Mouse (Mus musculus) bone marrow macrophage, adult 2 months (primary cell): ENCODE results near the gene Mcm5. TPM values are rescaled to one million over a fixed set of nuclear protein-coding genes. Genes with fewer than 3 reads are reported as not detected.

Source experiments
- H3K27ac ChIP-seq: 2 replicates; pipeline ENCODE4 v1.5.1; 2012; ENCODE audit warnings: low read depth, low read length; ENCODE audit not compliant: insufficient read depth
- H3K4me1 ChIP-seq: 2 replicates; pipeline ENCODE4 v1.6.1; 2012; ENCODE audit warnings: low read length; ENCODE audit not compliant: control insufficient read depth, insufficient read depth
- H3K4me3 ChIP-seq: 2 replicates; pipeline ENCODE4 v1.5.1; 2012; ENCODE audit warnings: mild to moderate bottlenecking, low read length, moderate library complexity; ENCODE audit not compliant: insufficient read depth
- CTCF ChIP-seq: IDR thresholded peaks from 2 replicates; pipeline ENCODE4 v1.5.1; 2012; ENCODE audit warnings: low read depth, mild to moderate bottlenecking, low read length, moderate library complexity
- POLR2A ChIP-seq: IDR thresholded peaks from 2 replicates; pipeline ENCODE4 v1.6.1; 2012; ENCODE audit warnings: mild to moderate bottlenecking, low read depth, low read length, borderline replicate concordance
- polyA plus RNA-seq: library from polyadenylated mRNA; stranded (reverse); fragments of >200 nt; gene quantifications from 2 replicates; pipeline ENCODE4 v1.2.4, GENCODE M21; 2012; ENCODE audit not compliant: missing spikeins, insufficient read depth, insufficient read length

Mcm5 gene
- polyA plus RNA-seq, 1 experiment, result 28.1 TPM

DNA sequence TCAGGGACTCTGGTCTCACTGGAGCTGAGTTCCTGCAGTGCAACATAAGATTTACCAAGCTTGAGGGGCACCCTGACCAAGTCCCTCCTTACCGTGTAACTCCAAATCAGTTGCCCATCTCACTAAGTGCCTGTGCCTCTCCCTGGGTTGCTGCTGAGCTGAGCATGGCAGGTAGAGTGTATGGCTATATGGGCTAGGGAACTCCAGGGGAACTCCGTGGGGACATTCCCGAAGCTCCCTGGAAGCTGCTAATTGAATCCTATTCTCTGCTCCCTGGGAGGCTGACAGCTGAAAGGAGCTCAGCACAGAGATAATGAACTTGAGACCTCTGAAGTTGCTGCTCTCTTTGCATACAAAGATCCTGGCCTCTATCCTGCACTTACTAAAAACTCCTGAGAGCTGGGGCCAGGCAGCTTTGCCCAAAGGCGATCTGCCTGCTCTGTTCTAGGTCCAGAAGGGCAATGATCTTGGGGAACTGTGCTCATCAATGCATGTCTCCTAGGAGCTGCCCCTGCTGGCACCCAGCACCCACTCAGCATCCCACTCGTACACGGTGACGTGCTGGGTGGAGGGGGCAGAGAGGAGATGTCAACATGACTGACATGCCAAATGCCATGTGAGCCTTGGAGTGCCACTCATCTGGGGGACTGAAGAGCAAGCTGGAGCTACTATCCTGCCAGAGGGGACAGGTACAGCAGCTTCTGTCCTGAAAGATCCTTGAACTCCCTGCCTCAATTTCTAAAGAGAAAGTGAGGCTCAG, 48.3 kb downstream of the Mcm5 start:
- TF ChIP-seq CTCF (no peak), POLR2A (no peak)
- Histone ChIP-seq H3K4me3 (no peak overlapping the region), H3K4me1 (peaks cover 15% of the 10 kb centered on the region), H3K27ac (no peak overlapping the region)

- Histone ChIP-seq H3K4me3 (no peak overlapping the region), H3K4me1 (peaks cover 11% of the 10 kb centered on the region), H3K27ac (no peak overlapping the region)
- TF ChIP-seq CTCF, result no peak
- no peak for TF ChIP-seq POLR2A
These were observed 60.0 kb downstream of the Mcm5 start for GRCm38 (mm10) chr8:75169363-75169762.

- no peak for TF ChIP-seq POLR2A
- Histone ChIP-seq H3K27ac (no peak overlapping the region), H3K4me1 (peaks cover 11% of the 10 kb centered on the region), H3K4me3 (no peak overlapping the region)
These were observed 62.8 kb downstream of the Mcm5 start for GRCm38 (mm10) chr8:75172009-75172685.

Other genes starting within 250 kb of the Mcm5 start
- gene Isx, start 236.4 kb upstream of the Mcm5 start, polyA plus RNA-seq, result not detected in 2 replicates
- gene Hmgxb4, start 116.2 kb upstream of the Mcm5 start, polyA plus RNA-seq, result 21.9 and 24.1 TPM in 2 replicates
- 43.3 and 44.6 TPM in 2 replicates for gene Tom1, start 75.9 kb upstream of the Mcm5 start, polyA plus RNA-seq
- gene Hmox1, start 15.9 kb upstream of the Mcm5 start, polyA plus RNA-seq, result 346 and 386 TPM in 2 replicates
- not detected in 2 replicates for gene Rasd2, start 104.4 kb downstream of the Mcm5 start, polyA plus RNA-seq